Mouse (Mus musculus): ENCODE measurements around the gene Letm1.

DNA sequence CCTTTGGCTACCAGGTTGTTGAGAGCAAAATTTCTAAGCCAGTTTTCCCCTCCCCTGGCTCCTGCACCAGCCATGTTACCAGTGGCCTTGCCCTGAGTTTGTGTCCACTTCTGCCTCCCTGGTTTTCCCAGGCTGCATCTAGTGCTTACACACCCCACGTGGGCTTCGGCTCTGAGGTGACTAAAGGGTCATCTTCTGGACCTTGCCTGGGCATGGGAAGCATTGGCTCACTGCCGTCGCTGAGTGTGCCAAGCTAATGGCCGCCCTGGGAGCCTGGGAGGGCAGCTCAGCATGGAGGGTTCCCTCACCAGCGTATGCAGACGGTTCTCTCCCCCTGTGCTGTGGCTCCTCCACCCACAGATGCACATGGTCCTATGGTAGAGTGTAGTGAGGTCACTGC lies 53.8 kb downstream of the Letm1 start:
- TF ChIP-seq CTCF (conservative IDR thresholded peaks at IDR 0.05; ENCODE audit: low read length), result no peak
- no peak for TF ChIP-seq NANOG (IDR thresholded peaks at IDR 0.05; ENCODE audit: borderline replicate concordance, low read length)
- no peak for TF ChIP-seq POU5F1 (IDR thresholded peaks at IDR 0.05; ENCODE audit: borderline replicate concordance, low read length)

Data from E14TG2a.4 (cell line).